Mouse (Mus musculus) testis, adult 2 months (tissue): Measurements from ENCODE around the gene Trpv3.

Experiments used
- CTCF ChIP-seq: fragments of 200-500 bp; IDR thresholded peaks from 2 replicates; pipeline ENCODE4 v1.5.1; 2012; ENCODE audit warnings: low read depth, mild to moderate bottlenecking, inconsistent platforms, low read length, moderate library complexity; ENCODE audit not compliant: control insufficient read depth, insufficient read depth, insufficient replicate concordance
- POLR2A ChIP-seq: fragments of 200-500 bp; IDR thresholded peaks from 2 replicates; pipeline ENCODE4 v1.6.1; 2012; ENCODE audit warnings: low read depth, mild to moderate bottlenecking, inconsistent platforms, low read length, moderate library complexity; ENCODE audit not compliant: control insufficient read depth

DNA sequence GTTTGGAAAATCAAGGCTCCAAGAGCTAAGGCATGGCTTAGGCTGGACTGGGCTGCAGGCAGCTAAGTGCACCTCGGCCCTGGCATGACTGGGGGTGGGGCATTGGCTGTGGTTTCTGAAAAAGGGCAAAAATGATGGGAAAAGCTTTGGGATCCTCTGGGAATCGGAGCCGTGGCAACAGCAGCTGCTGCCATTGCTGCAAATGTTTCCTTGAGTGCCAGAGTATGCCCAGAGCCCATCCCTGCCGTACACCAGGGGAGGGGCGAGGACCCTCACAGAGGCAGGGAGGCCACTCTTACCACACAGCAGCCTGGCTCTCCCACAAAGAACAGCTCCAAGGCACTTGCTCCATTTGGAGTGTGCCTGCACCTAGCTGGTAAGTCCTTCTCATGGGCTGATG is 33.2 kb upstream of the Trpv3 start, which contains the start of gene Trpv1:
- TF ChIP-seq CTCF (no peak), POLR2A (no peak)
